Mouse (Mus musculus): ENCODE data around the gene Fance. TPM values are rescaled to one million over a fixed set of nuclear protein-coding genes. Genes with fewer than 3 reads are reported as not detected.
A peak's percentile ranks its signal among the peaks of the same experiment; 100 is the strongest.

The Fance gene
- polyA plus RNA-seq, 2 experiments = 28.3 to 30.8 TPM

DNA sequence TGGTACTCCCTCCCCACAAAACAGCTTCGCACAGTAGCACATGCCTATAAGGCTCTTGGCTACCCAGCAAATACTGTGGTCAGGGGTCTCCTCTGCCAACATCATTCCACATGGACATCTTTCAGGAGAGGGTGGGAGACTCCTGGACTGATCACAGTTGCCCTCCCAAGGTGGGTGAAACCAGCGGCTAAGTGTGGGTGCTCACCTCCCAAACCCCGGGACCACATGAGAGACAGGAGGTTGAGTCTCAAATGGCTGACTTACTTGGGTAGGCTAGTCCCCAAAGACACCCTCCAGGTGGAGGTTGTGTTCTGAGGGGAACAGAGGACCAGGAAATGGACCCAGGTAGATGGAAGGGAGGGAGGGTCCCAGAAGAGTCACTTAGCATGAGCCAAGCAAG is 31.4 kb downstream of the Fance start:
- Histone ChIP-seq H3K4me2 (replicated peaks; ENCODE audit: low read depth, low read length, severe bottlenecking) (peak overlapping the region; percentile 53; the same call in 1 of the 2 replicates), H3K36me3 (ENCODE audit: control insufficient read depth, insufficient read depth, low read length) (peaks cover 14% of the 10 kb centered on the region), H3K9ac (ENCODE audit: low read depth, low read length, severe bottlenecking) (no peak overlapping the region), H3K9me3 (ENCODE audit: control insufficient read depth, low read length) (no peaks in the 10 kb centered on the region), H3K27me3 (ENCODE audit: control insufficient read depth, insufficient read depth, low read length) (no peaks in the 10 kb centered on the region), H3K4me1 (ENCODE audit: control insufficient read depth, insufficient read depth, low read length) (peaks cover 67% of the 10 kb centered on the region), H3K4me3 (replicated peaks; ENCODE audit: low read length) (no peak overlapping the region), H3K27ac (replicated peaks; ENCODE audit: low read depth, low read length) (peak overlapping the region; percentile 85)
- 45% methylated on average over 3 of the region's 3 CpGs for WGBS
- TF ChIP-seq POLR2A (IDR thresholded peaks at IDR 0.05; ENCODE audit: borderline replicate concordance, extremely low read depth, insufficient read depth, insufficient read length) = no peak
- DNase-seq (ENCODE audit: low spot score) = no peak
- ATAC-seq (ENCODE audit: low FRiP score, low read depth) = no peak

DNA sequence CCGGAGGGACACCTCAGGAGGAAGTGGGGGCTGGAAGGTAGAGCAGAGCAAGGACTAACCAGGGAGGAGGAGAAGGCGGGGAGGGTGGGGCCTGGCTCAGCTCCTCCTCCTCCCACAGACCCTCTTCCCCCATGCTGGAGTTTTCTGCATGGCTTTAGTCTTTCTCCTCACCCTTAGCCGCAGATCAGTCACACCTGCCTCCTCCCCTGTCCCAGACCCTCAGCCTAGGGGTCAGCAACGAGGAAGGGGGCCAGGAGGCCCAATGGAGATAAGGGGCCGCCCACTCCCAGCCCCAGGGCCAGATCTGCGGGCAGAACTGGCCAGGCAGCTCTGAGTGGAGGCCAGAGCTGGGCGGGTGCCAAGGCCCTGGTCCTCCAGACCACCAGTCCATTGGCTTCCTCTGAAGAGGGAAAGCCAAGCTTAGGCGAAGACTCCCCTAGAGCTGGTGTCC is 32.0 kb downstream of the Fance start:
- no peak for DNase-seq (ENCODE audit: low spot score)
- Histone ChIP-seq H3K4me1 (ENCODE audit: control insufficient read depth, insufficient read depth, low read length) (peaks cover 67% of the 10 kb centered on the region), H3K36me3 (ENCODE audit: control insufficient read depth, insufficient read depth, low read length) (peaks cover 8% of the 10 kb centered on the region), H3K27me3 (ENCODE audit: control insufficient read depth, insufficient read depth, low read length) (no peaks in the 10 kb centered on the region), H3K4me3 (replicated peaks; ENCODE audit: low read length) (peak overlapping the region; percentile 22), H3K27ac (replicated peaks; ENCODE audit: low read depth, low read length) (peak overlapping the region; percentile 85), H3K9ac (ENCODE audit: low read depth, low read length, severe bottlenecking) (peak overlapping the region; percentile 40), H3K9me3 (ENCODE audit: control insufficient read depth, low read length) (no peaks in the 10 kb centered on the region), H3K4me2 (replicated peaks; ENCODE audit: low read depth, low read length, severe bottlenecking) (peak overlapping the region; percentile 53)
- WGBS = 18% methylated on average over 7 of the region's 8 CpGs
- ATAC-seq (ENCODE audit: low FRiP score, low read depth) = no peak
- no peak for TF ChIP-seq POLR2A (IDR thresholded peaks at IDR 0.05; ENCODE audit: borderline replicate concordance, extremely low read depth, insufficient read depth, insufficient read length)

DNA sequence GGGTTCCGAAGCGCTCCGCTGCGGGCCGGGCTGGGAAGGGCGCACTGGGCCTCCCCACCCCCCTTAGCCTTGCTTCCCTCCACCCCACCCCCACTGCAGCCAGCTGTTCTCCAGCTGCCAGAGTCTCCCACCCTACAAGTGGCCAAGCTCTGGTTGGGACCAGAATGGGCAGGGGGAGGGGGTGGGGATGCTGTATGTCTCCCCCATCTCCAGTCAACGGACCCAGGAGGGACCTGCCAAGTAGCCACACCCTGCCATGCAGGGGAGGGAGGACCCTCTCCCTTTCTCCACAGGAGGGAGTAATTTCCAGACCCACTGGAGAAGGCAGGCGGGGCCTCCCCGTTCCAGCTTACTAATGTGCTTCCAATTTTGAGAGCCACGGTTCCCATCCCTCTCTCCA is 32.6 kb downstream of the Fance start:
- ATAC-seq (ENCODE audit: low FRiP score, low read depth) = no peak

DNA sequence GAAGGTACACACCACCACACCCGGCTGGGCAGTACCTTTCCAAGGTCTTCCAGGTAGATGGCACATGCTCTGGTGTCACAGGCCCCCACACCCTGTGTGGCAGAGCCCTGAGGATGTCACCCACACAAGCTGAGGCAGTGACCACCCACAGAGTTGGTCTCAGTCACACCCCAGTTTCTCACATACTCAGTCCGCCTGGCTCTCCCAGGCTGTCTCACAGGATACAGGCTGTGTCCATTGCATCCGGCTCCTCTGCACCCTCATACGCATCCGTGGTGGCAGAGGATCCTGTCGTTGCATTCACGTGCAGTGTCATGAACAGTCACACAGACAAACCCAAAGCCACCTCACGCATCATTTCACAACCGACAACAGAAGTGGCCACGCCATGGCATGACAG is 34.0 kb downstream of the Fance start:
- Histone ChIP-seq H3K27ac (replicated peaks; ENCODE audit: low read depth, low read length) (no peak overlapping the region), H3K4me2 (replicated peaks; ENCODE audit: low read depth, low read length, severe bottlenecking) (no peak overlapping the region), H3K9ac (ENCODE audit: low read depth, low read length, severe bottlenecking) (0 out of 2 replicates have a peak overlapping the region, but pooled peaks have one; percentile 2), H3K27me3 (ENCODE audit: control insufficient read depth, insufficient read depth, low read length) (no peaks in the 10 kb centered on the region), H3K9me3 (ENCODE audit: control insufficient read depth, low read length) (no peaks in the 10 kb centered on the region), H3K36me3 (ENCODE audit: control insufficient read depth, insufficient read depth, low read length) (no peaks in the 10 kb centered on the region), H3K4me3 (replicated peaks; ENCODE audit: low read length) (no peak overlapping the region), H3K4me1 (ENCODE audit: control insufficient read depth, insufficient read depth, low read length) (peaks cover 58% of the 10 kb centered on the region)
- TF ChIP-seq POLR2A (IDR thresholded peaks at IDR 0.05; ENCODE audit: borderline replicate concordance, extremely low read depth, insufficient read depth, insufficient read length) = no peak
- DNase-seq (ENCODE audit: low spot score) = no peak
- WGBS = 81% methylated on average over 10 of the region's 10 CpGs
- no peak for ATAC-seq (ENCODE audit: low FRiP score, low read depth)

More for the DNA sequence above, 32.6 kb downstream of the Fance start:
- Histone ChIP-seq H3K27ac (replicated peaks; ENCODE audit: low read depth, low read length) (peak overlapping the region; percentile 85), H3K27me3 (ENCODE audit: control insufficient read depth, insufficient read depth, low read length) (no peaks in the 10 kb centered on the region), H3K4me3 (replicated peaks; ENCODE audit: low read length) (peak overlapping the region; percentile 22), H3K9me3 (ENCODE audit: control insufficient read depth, low read length) (no peaks in the 10 kb centered on the region), H3K4me2 (replicated peaks; ENCODE audit: low read depth, low read length, severe bottlenecking) (peak overlapping the region; percentile 53), H3K9ac (ENCODE audit: low read depth, low read length, severe bottlenecking) (peak overlapping the region; percentile 40), H3K4me1 (ENCODE audit: control insufficient read depth, insufficient read depth, low read length) (peaks cover 61% of the 10 kb centered on the region), H3K36me3 (ENCODE audit: control insufficient read depth, insufficient read depth, low read length) (peaks cover 2% of the 10 kb centered on the region; the same call in 1 of the 2 replicates)
- 4% methylated on average over 10 of the region's 10 CpGs for WGBS
- peak; percentile 82 for DNase-seq (ENCODE audit: low spot score)
- TF ChIP-seq POLR2A (IDR thresholded peaks at IDR 0.05; ENCODE audit: borderline replicate concordance, extremely low read depth, insufficient read depth, insufficient read length) = no peak

DNA sequence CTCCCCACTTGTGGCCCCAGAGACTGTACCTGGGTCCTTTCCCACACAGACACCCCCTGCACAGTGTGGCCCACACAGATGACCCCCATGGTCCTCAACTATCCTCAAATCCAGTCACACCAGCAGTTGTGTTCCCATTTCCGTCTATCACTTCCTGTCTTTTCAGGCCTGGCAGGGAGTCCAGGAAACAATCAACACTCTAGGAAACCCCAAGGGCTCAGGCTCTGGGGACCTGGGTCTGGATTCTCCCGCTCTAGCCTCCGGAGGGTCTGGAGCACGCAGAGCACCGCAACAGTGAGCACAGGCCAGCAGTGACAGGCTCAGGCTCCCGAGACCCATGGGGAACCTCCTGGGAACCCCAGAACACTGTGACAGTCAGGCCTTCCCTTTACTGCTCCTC is 34.9 kb downstream of the Fance start:
- Histone ChIP-seq H3K4me3 (replicated peaks; ENCODE audit: low read length) (peak overlapping the region; percentile 93), H3K36me3 (ENCODE audit: control insufficient read depth, insufficient read depth, low read length) (no peaks in the 10 kb centered on the region), H3K27me3 (ENCODE audit: control insufficient read depth, insufficient read depth, low read length) (no peaks in the 10 kb centered on the region), H3K9ac (ENCODE audit: low read depth, low read length, severe bottlenecking) (peak overlapping the region; percentile 90), H3K27ac (replicated peaks; ENCODE audit: low read depth, low read length) (0 out of 2 replicates have a peak overlapping the region, but pooled peaks have one; percentile 26), H3K9me3 (ENCODE audit: control insufficient read depth, low read length) (no peaks in the 10 kb centered on the region), H3K4me2 (replicated peaks; ENCODE audit: low read depth, low read length, severe bottlenecking) (peak overlapping the region; percentile 93), H3K4me1 (ENCODE audit: control insufficient read depth, insufficient read depth, low read length) (peaks cover 58% of the 10 kb centered on the region)
- no peak for DNase-seq (ENCODE audit: low spot score)
- WGBS = 50% methylated on average over 6 of the region's 6 CpGs
- no peak for ATAC-seq (ENCODE audit: low FRiP score, low read depth)
- TF ChIP-seq POLR2A (IDR thresholded peaks at IDR 0.05; ENCODE audit: borderline replicate concordance, extremely low read depth, insufficient read depth, insufficient read length) = no peak
